Mouse (Mus musculus) G1E (cell line): ENCODE measurements at regions not wholly inside any gene's neighbourhood (a gene's known extent, or its start where the extent isn't known, plus 50 kb on each side); places are given as distances from the start of the nearest gene placed in this dataset.
"Not testable (repeated sequence)": the region's sequence is repeated elsewhere in the genome, so short reads cannot be mapped to it uniquely, and the experiment has no call there.

Source experiments
- CTCF ChIP-seq: IDR thresholded peaks from 2 replicates; pipeline ENCODE4 v1.5.1; 2012; ENCODE audit warnings: low read depth, low read length, inconsistent platforms, mixed read lengths
- GATA1 ChIP-seq: IDR thresholded peaks from 2 replicates; pipeline ENCODE4 v1.6.1; 2012; ENCODE audit warnings: borderline replicate concordance, low read length, inconsistent platforms, mixed read lengths
- POLR2AphosphoS5 ChIP-seq: IDR thresholded peaks from 2 replicates; pipeline ENCODE4 v1.6.1; 2012; ENCODE audit warnings: low read depth, low read length, inconsistent platforms; ENCODE audit not compliant: insufficient replicate concordance

GRCm38 (mm10) chr1:4660081-4660480 is 147.6 kb upstream of the Gm37988 start:
- not testable (repeated sequence) for TF ChIP-seq CTCF, POLR2AphosphoS5, GATA1
